Mouse (Mus musculus) ES-E14 (cell line): Measurements from ENCODE around the gene Rnf130.

Source experiments
- CHD2 ChIP-seq: IDR thresholded peaks from 2 replicates; pipeline ENCODE4 v1.6.1; 2014; ENCODE audit warnings: mild to moderate bottlenecking, low read depth, low read length, inconsistent platforms
- HCFC1 ChIP-seq: IDR thresholded peaks from 2 replicates; pipeline ENCODE4 v1.6.1; 2012; ENCODE audit warnings: low read length, inconsistent platforms, borderline replicate concordance; ENCODE audit not compliant: insufficient read depth
- MAFK ChIP-seq: IDR thresholded peaks from 2 replicates; pipeline ENCODE4 v1.6.1; 2014; ENCODE audit warnings: mild to moderate bottlenecking, low read depth, low read length, inconsistent platforms; ENCODE audit not compliant: insufficient read depth
- ZC3H11A ChIP-seq: IDR thresholded peaks from 2 replicates; pipeline ENCODE4 v1.6.1; 2012; ENCODE audit warnings: low read depth, mild to moderate bottlenecking, inconsistent platforms, low read length, borderline replicate concordance
- ZNF384 ChIP-seq: IDR thresholded peaks from 2 replicates; pipeline ENCODE4 v1.6.1; 2012; ENCODE audit warnings: low read depth, low read length, inconsistent platforms

DNA sequence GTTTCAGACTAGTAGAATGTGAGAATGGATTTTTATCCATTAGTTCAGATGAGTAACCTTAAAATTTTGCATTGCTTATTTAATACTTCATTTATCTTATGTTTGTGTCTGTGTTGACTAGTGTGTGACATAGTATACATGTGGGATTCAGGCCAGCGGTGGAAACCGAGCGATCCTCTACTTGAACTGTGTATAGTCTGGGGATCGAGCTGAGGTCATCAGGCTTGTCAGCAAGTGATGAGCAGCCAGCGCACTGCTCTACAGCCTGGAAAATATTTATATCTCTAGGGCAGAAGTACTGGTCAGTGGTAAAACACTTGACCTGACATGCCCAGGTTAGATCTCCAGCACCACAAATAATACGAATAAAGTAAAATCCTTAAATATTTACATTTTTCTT, 23.0 kb downstream of the Rnf130 start:
- TF ChIP-seq MAFK (no peak), CHD2 (no peak), ZC3H11A (no peak), ZNF384 (no peak), HCFC1 (no peak)
